Mouse (Mus musculus): Measurements from ENCODE around the gene Ola1. TPM values are rescaled to one million over a fixed set of nuclear protein-coding genes. Genes with fewer than 3 reads are reported as not detected.

Gene Ola1
- total RNA-seq (2012; rRNA removed) (114 and 127 TPM in 2 replicates), total RNA-seq (2014; rRNA removed) (175 and 213 TPM in 2 replicates), polyA plus RNA-seq (2012; ENCODE audit: insufficient read length, low read depth) (182 TPM in 2 replicates)

DNA sequence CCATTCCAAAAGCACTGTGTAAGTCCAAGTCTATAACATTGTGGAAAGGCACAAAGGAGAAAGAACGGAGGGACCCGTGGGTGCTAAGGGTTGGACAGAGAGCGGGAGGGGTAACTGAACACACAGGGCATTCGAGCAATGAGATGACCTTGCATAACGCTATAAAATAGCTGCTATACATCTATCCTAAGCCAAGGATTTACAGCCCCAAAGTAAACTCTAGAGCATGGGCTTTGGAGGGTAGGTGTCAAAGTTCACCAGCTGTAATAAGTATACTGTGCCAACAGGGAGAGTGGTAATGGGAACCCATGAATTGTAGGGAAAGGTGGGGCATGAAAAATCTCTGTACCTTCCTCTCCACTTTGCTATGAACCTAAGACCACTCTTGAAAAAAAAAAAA, at the start of gene Ola1:
Gene Ola1, minus strand, starts transcription at position 12 of the 400 bp plus-strand sequence.
- dilution Hi-C loops (cut with MboI; ENCODE audit: extremely low pct_ligation_motif_present, extremely low pct_unique_long_range_greater_than_20kb, low sequenced_read_pairs) = no loop called here
- peaks cover 0 to 10% of the 10 kb centered on the region in 2 experiments; a peak in 2 of 4 replicates for H3K4me1 ChIP-seq (ENCODE audit: control insufficient read depth in 1 of 2, insufficient read depth in 2 of 2)

DNA sequence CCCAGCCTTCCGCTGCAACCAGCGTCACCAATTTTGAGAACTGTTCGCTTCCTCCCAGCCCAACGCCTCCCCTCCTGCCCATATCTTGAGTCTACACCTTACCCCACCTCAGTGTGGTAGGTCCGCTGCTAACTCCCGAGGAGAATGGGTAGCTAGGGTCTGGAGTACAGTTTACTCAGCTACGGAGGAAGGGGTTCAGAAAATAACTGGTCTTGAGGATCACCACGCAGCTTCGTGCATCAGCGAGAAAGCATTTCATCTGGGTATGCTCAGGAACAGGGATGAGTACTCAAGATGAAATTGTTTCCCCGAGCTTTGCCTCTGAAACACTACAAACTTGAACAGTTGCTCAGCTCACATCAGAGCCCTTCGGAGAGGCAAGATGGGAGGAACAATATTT, 49.6 kb upstream of the Ola1 start:
- no peaks in the 10 kb centered on the region for H3K79me2 ChIP-seq (replicated peaks; ENCODE audit: control insufficient read depth, extremely low read depth, insufficient read depth, poor library complexity, severe bottlenecking)
- no peak overlapping the region for H3K4me2 ChIP-seq (ENCODE audit: insufficient read depth, low read depth, poor library complexity, severe bottlenecking)
- no peak overlapping the region for H3K27ac ChIP-seq (ENCODE audit: insufficient read depth, low read depth)
- H3K4me1 ChIP-seq (ENCODE audit: control insufficient read depth in 1 of 2, insufficient read depth in 2 of 2) = no peaks in the 10 kb centered on the region
- no peak overlapping the region for H3K9ac ChIP-seq (ENCODE audit: insufficient read depth, low read depth)
- in situ Hi-C loops (cut with MboI; ENCODE audit: low pct_ligation_motif_present, low pct_unique_long_range_greater_than_20kb, low sequenced_read_pairs) (loop anchor here (10.0 kb wide), 1 partner anchor 53 kb away; the partner anchor contains the start of gene Ola1), dilution Hi-C loops (cut with MboI; ENCODE audit: extremely low pct_ligation_motif_present, extremely low pct_unique_long_range_greater_than_20kb, low sequenced_read_pairs) (no loop called here)
- TF ChIP-seq ZNF384 (IDR thresholded peaks at IDR 0.05; ENCODE audit: low read depth, low read length) = no peak
- TF ChIP-seq CHD1 (IDR thresholded peaks at IDR 0.05; ENCODE audit: low read depth, low read length) = no peak
- TF ChIP-seq POLR2AphosphoS2 (IDR thresholded peaks at IDR 0.05; ENCODE audit: low read depth, low read length) = no peak
- TF ChIP-seq PAX5 (IDR thresholded peaks at IDR 0.05; ENCODE audit: low read length) = no peak
- no peak for TF ChIP-seq JUND (conservative IDR thresholded peaks at IDR 0.05; ENCODE audit: low read depth, low read length)
- no peak for TF ChIP-seq SMC3 (IDR thresholded peaks at IDR 0.05; ENCODE audit: low read depth, low read length)
- no peak for TF ChIP-seq CHD2 (IDR thresholded peaks at IDR 0.05; ENCODE audit: low read length)
- TF ChIP-seq USF2 (conservative IDR thresholded peaks at IDR 0.05; ENCODE audit: low read depth, low read length) = no peak
- no peak for TF ChIP-seq RCOR1 (conservative IDR thresholded peaks at IDR 0.05; ENCODE audit: low read depth, low read length)
- TF ChIP-seq TCF12 (IDR thresholded peaks at IDR 0.05; ENCODE audit: low read depth, low read length) = no peak
- no peak for TF ChIP-seq UBTF (IDR thresholded peaks at IDR 0.05; ENCODE audit: low read depth, low read length)
- no peak for TF ChIP-seq E2F4 (IDR thresholded peaks at IDR 0.05; ENCODE audit: insufficient replicate concordance, low read depth, low read length)
- TF ChIP-seq RAD21 (IDR thresholded peaks at IDR 0.05; ENCODE audit: low read depth, low read length) = no peak
- TF ChIP-seq KAT2A (IDR thresholded peaks at IDR 0.05; ENCODE audit: insufficient replicate concordance, low read length) = no peak
- no peak for TF ChIP-seq ZKSCAN1 (IDR thresholded peaks at IDR 0.05; ENCODE audit: borderline replicate concordance, low read depth, low read length)
- TF ChIP-seq EP300 (IDR thresholded peaks at IDR 0.05; ENCODE audit: low read length) = no peak
- peaks cover 12% of the 10 kb centered on the region for H3K9me3 ChIP-seq (replicated peaks; ENCODE audit: low read length)
- peaks cover under 1% of the 10 kb centered on the region for H3K27me3 ChIP-seq (replicated peaks)
- H3K36me3 ChIP-seq (replicated peaks in 1 of 2; ENCODE audit: control insufficient read depth in 1 of 2, insufficient read depth in 1 of 2, low read length in 1 of 2) = no peaks in the 10 kb centered on the region
- no peak for DNase-seq (ENCODE audit: extremely low read depth)
- H3K4me3 ChIP-seq (replicated peaks in 1 of 3; ENCODE audit: low read depth in 2 of 3, low read length in 2 of 3, poor library complexity in 1 of 3) = no peak overlapping the region

More for the DNA sequence above, at the start of gene Ola1:
- no peak within 1 kb of the TSS for H3K4me2 ChIP-seq (ENCODE audit: insufficient read depth, low read depth, poor library complexity, severe bottlenecking)
- no peak within 1 kb of the TSS for H3K4me3 ChIP-seq (replicated peaks in 1 of 3; ENCODE audit: low read depth in 2 of 3, low read length in 2 of 3, poor library complexity in 1 of 3)
- H3K27me3 ChIP-seq (replicated peaks) = no peaks in the 10 kb centered on the region
- TF ChIP-seq TBP (conservative IDR thresholded peaks at IDR 0.05; ENCODE audit: low read depth, low read length) (no peak), UBTF (IDR thresholded peaks at IDR 0.05; ENCODE audit: low read depth, low read length) (no peak), MAZ (IDR thresholded peaks at IDR 0.05; ENCODE audit: low read depth, low read length) (no peak), BHLHE40 (IDR thresholded peaks at IDR 0.05; ENCODE audit: low read depth, low read length) (no peak), GABPA (IDR thresholded peaks at IDR 0.05; ENCODE audit: insufficient replicate concordance, low read depth, low read length) (no peak), CTCF (conservative IDR thresholded peaks at IDR 0.05 in 1 of 2, IDR thresholded peaks at IDR 0.05 in 1 of 2; ENCODE audit: low read depth in 2 of 2, low read length in 2 of 2) (no peak), SMC3 (IDR thresholded peaks at IDR 0.05; ENCODE audit: low read depth, low read length) (no peak), E2F4 (IDR thresholded peaks at IDR 0.05; ENCODE audit: insufficient replicate concordance, low read depth, low read length) (no peak), JUN (IDR thresholded peaks at IDR 0.05; ENCODE audit: insufficient read depth, low read depth, low read length) (no peak), TCF12 (IDR thresholded peaks at IDR 0.05; ENCODE audit: low read depth, low read length) (no peak), MXI1 (IDR thresholded peaks at IDR 0.05; ENCODE audit: low read depth, low read length) (no peak), NRF1 (IDR thresholded peaks at IDR 0.05; ENCODE audit: low read depth, low read length) (no peak), CHD1 (IDR thresholded peaks at IDR 0.05; ENCODE audit: low read depth, low read length) (no peak), RCOR1 (conservative IDR thresholded peaks at IDR 0.05; ENCODE audit: low read depth, low read length) (no peak), ZC3H11A (IDR thresholded peaks at IDR 0.05; ENCODE audit: low read depth, low read length) (no peak), MEF2A (IDR thresholded peaks at IDR 0.05; ENCODE audit: borderline replicate concordance, low read depth, low read length) (no peak), MYC (IDR thresholded peaks at IDR 0.05; ENCODE audit: low read depth, low read length) (no peak), PAX5 (IDR thresholded peaks at IDR 0.05; ENCODE audit: low read length) (no peak), USF1 (IDR thresholded peaks at IDR 0.05; ENCODE audit: low read depth, low read length) (no peak), ZMIZ1 (IDR thresholded peaks at IDR 0.05; ENCODE audit: low read depth, low read length) (no peak)
- H3K36me3 ChIP-seq (replicated peaks in 1 of 2; ENCODE audit: control insufficient read depth in 1 of 2, insufficient read depth in 1 of 2, low read length in 1 of 2) = no peaks in the 10 kb centered on the region
- H3K9me3 ChIP-seq (replicated peaks; ENCODE audit: low read length) = peaks cover 2% of the 10 kb centered on the region
- H3K9ac ChIP-seq (ENCODE audit: insufficient read depth, low read depth) = no peak within 1 kb of the TSS
- in situ Hi-C loops (cut with MboI; ENCODE audit: low pct_ligation_motif_present, low pct_unique_long_range_greater_than_20kb, low sequenced_read_pairs) = loop anchor here (10.0 kb wide), 1 partner anchor 46 kb away; no protein-coding TSS in a partner anchor
- H3K79me2 ChIP-seq (replicated peaks; ENCODE audit: control insufficient read depth, extremely low read depth, insufficient read depth, poor library complexity, severe bottlenecking) = no peaks in the 10 kb centered on the region
- no peak for DNase-seq (ENCODE audit: extremely low read depth)
- H3K27ac ChIP-seq (ENCODE audit: insufficient read depth, low read depth) = no peak within 1 kb of the TSS

Data from CH12.LX (cell line).